Mouse (Mus musculus) midbrain, embryonic 16.5 days (tissue): ENCODE measurements around the gene Rtf2. TPM values are rescaled to one million over a fixed set of nuclear protein-coding genes. Genes with fewer than 3 reads are reported as not detected.

Experiments
- ATAC-seq: fragments of 200-750 bp; cut with Nextera tagmentation; 2 replicates; pipeline ENCODE4 v1.8.0; 2017; ENCODE audit warnings: moderate TSS enrichment
- H3K27ac ChIP-seq: fragments of 300-500 bp; sonication (generic); 2 replicates; pipeline ENCODE4 v1.5.1; 2014; ENCODE audit warnings: mild to moderate bottlenecking, low read length, mixed read lengths
- H3K27me3 ChIP-seq: fragments of 300-500 bp; sonication (generic); 2 replicates; pipeline ENCODE4 v1.6.1; 2014; ENCODE audit warnings: low read depth, low read length, mixed read lengths; ENCODE audit not compliant: control insufficient read depth, insufficient read depth
- H3K36me3 ChIP-seq: fragments of 300-500 bp; sonication (generic); 2 replicates; pipeline ENCODE4 v1.6.1; 2014; ENCODE audit warnings: mild to moderate bottlenecking, low read length, moderate library complexity, mixed read lengths; ENCODE audit not compliant: control insufficient read depth, insufficient read depth
- H3K4me1 ChIP-seq: fragments of 300-500 bp; sonication (generic); 2 replicates; pipeline ENCODE4 v1.6.1; 2014; ENCODE audit warnings: mild to moderate bottlenecking, low read length, mixed read lengths; ENCODE audit not compliant: control insufficient read depth, insufficient read depth
- H3K4me2 ChIP-seq: fragments of 300-500 bp; sonication (generic); 2 replicates; pipeline ENCODE4 v1.6.1; 2014; ENCODE audit warnings: mild to moderate bottlenecking, low read length, mixed read lengths
- H3K4me3 ChIP-seq: fragments of 300-500 bp; sonication (generic); 2 replicates; pipeline ENCODE4 v1.5.1; 2014; ENCODE audit warnings: low read depth, mild to moderate bottlenecking, low read length, moderate library complexity, mixed read lengths
- H3K9ac ChIP-seq: fragments of 300-500 bp; sonication (generic); 2 replicates; pipeline ENCODE4 v1.6.1; 2014; ENCODE audit warnings: low read depth, low read length, mixed read lengths
- H3K9me3 ChIP-seq: fragments of 300-500 bp; sonication (generic); replicated peaks from 2 replicates; pipeline ENCODE4 v1.6.1; 2014; ENCODE audit warnings: mild to moderate bottlenecking, low read length, mixed read lengths; ENCODE audit not compliant: control insufficient read depth, poor library complexity, severe bottlenecking
- WGBS: fragments of 180-500 bp; shearing (Covaris S2); extraction: QIAGEN DNeasy Blood & Tissue Kit; methylation state at CpG from one replicate; pipeline ENCODE4 v1.1.7; 2014; 5-methylcytosine and 5-hydroxymethylcytosine counted together
- polyA plus RNA-seq: library from polyadenylated mRNA; unstranded; fragments of >200 nt; fragmentation: Nextera tagmentation; extraction: Ambion mirVana; gene quantifications from 2 replicates; pipeline ENCODE4 v1.2.1, GENCODE M21; 2015

Gene Rtf2
- polyA plus RNA-seq, 1 experiment from 2014 or later, result 93.6 TPM

DNA sequence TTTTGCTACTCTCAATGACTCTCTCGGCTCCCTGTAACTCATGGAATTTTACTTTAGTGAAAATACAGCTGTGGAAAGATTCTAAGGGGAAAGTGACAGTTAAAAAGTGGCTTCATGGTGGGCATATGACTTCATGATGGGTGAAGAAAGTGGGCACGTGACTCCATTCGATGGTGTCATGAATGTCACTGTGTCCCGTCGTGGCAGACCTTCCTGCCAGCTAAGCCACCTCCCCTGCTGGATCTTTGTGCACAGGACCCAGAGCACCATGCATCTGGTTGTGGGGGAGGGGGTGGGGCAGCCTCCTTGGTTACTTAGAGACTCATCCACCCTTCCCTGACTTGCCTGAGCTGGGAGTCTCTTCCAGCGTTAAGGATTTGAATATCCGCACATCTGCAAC is 36.1 kb upstream of the Rtf2 start:
- H3K9me3 ChIP-seq, result no peaks in the 10 kb centered on the region
- 57% methylated on average over 7 of the region's 7 CpGs for WGBS
- H3K4me1 ChIP-seq, result no peaks in the 10 kb centered on the region
- no peaks in the 10 kb centered on the region for H3K27me3 ChIP-seq
- H3K9ac ChIP-seq, result no peak overlapping the region
- no peaks in the 10 kb centered on the region for H3K36me3 ChIP-seq
- ATAC-seq, result no peak
- no peak overlapping the region for H3K4me3 ChIP-seq
- H3K27ac ChIP-seq, result no peak overlapping the region
- H3K4me2 ChIP-seq, result no peak overlapping the region

- 81% methylated on average over 3 of the region's 3 CpGs for WGBS
- no peak overlapping the region for H3K9ac ChIP-seq
Observed at GRCm38 (mm10) chr2:172405011-172405410, 35.3 kb upstream of the Rtf2 start.

GRCm38 (mm10) chr2:172406173-172406572 is 34.2 kb upstream of the Rtf2 start:
- H3K4me3 ChIP-seq, result no peak overlapping the region
- 86% methylated on average over 4 of the region's 4 CpGs for WGBS
- H3K4me1 ChIP-seq, result no peaks in the 10 kb centered on the region
- no peaks in the 10 kb centered on the region for H3K27me3 ChIP-seq
- no peak overlapping the region for H3K4me2 ChIP-seq
- no peak for ATAC-seq
- H3K9me3 ChIP-seq, result no peaks in the 10 kb centered on the region
- H3K27ac ChIP-seq, result no peak overlapping the region
- no peak overlapping the region for H3K9ac ChIP-seq
- H3K36me3 ChIP-seq, result no peaks in the 10 kb centered on the region

More at GRCm38 (mm10) chr2:172405011-172405410, 35.3 kb upstream of the Rtf2 start:
- ATAC-seq, result no peak
- Histone ChIP-seq H3K4me1 (no peaks in the 10 kb centered on the region), H3K27me3 (no peaks in the 10 kb centered on the region), H3K36me3 (no peaks in the 10 kb centered on the region), H3K9me3 (no peaks in the 10 kb centered on the region), H3K4me2 (no peak overlapping the region), H3K27ac (no peak overlapping the region), H3K4me3 (no peak overlapping the region)

DNA sequence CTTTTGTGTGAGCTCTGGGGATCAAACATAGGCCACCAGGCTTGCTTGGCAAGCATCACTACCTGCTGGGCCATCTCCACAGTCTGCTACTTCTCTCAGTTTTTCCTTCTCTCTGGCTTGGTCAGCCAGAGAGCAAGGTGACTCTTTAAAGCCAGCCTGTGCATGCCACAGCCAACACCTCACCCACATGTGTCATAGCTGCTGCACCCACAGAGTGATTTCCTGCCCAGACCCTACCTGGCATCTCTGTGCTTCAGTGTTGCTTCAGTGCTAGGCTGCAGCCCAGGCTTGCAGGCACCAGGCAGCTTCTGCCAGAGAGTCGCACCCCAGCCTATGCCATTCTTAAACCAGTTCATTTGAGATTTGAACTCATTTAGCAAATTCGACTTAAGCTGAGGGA is 32.9 kb upstream of the Rtf2 start:
- Histone ChIP-seq H3K9me3 (no peaks in the 10 kb centered on the region), H3K4me3 (no peak overlapping the region), H3K36me3 (no peaks in the 10 kb centered on the region), H3K9ac (no peak overlapping the region), H3K4me2 (no peak overlapping the region), H3K27me3 (no peaks in the 10 kb centered on the region), H3K4me1 (no peaks in the 10 kb centered on the region), H3K27ac (no peak overlapping the region)
- no peak for ATAC-seq
- WGBS, result 69% methylated on average over 2 of the region's 2 CpGs

- Histone ChIP-seq H3K9ac (no peak overlapping the region), H3K27me3 (no peaks in the 10 kb centered on the region), H3K4me2 (no peak overlapping the region), H3K4me3 (no peak overlapping the region), H3K4me1 (no peaks in the 10 kb centered on the region), H3K9me3 (no peaks in the 10 kb centered on the region), H3K27ac (no peak overlapping the region), H3K36me3 (no peaks in the 10 kb centered on the region)
- no peak for ATAC-seq
- WGBS, result 79% methylated on average over 2 of the region's 2 CpGs
Observed at GRCm38 (mm10) chr2:172410686-172411085, 29.7 kb upstream of the Rtf2 start.

GRCm38 (mm10) chr2:172411091-172411490 is 29.3 kb upstream of the Rtf2 start:
- Histone ChIP-seq H3K4me3 (no peak overlapping the region), H3K9me3 (no peaks in the 10 kb centered on the region), H3K4me2 (no peak overlapping the region), H3K27ac (no peak overlapping the region), H3K27me3 (no peaks in the 10 kb centered on the region), H3K4me1 (no peaks in the 10 kb centered on the region), H3K9ac (no peak overlapping the region), H3K36me3 (no peaks in the 10 kb centered on the region)
- no peak for ATAC-seq
- 77% methylated on average over 11 of the region's 11 CpGs for WGBS

DNA sequence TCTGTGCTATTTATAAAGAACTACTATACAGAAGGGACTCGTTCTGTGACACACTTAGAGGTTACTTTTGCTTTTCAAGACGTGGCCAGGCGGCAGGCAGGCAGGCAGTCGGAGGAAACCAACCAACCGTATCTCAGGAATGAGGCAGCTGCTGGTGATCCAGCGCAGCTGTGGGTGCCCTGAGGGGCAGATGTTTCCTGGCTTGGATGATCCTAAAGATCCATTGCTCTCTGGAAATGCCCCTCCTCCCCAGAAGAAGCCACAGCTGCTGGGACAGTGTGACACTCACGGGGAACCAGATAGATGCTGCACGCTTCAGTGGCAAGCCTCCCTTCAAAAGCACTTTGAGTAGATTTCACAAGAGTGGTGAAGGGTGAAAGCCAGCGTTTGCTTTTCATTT is 27.9 kb upstream of the Rtf2 start:
- no peaks in the 10 kb centered on the region for H3K4me1 ChIP-seq
- H3K36me3 ChIP-seq, result no peaks in the 10 kb centered on the region
- ATAC-seq, result no peak
- H3K27me3 ChIP-seq, result no peaks in the 10 kb centered on the region
- H3K9me3 ChIP-seq, result no peaks in the 10 kb centered on the region
- no peak overlapping the region for H3K4me3 ChIP-seq
- peak overlapping the region; percentile 28; the same call in 1 of the 2 replicates for H3K4me2 ChIP-seq
- WGBS, result 7% methylated on average over 9 of the region's 9 CpGs
- H3K27ac ChIP-seq, result no peak overlapping the region
- no peak overlapping the region for H3K9ac ChIP-seq

- no peaks in the 10 kb centered on the region for H3K9me3 ChIP-seq
- 35% methylated on average over 4 of the region's 4 CpGs for WGBS
- ATAC-seq, result no peak
Observed at GRCm38 (mm10) chr2:172413273-172413672, 27.1 kb upstream of the Rtf2 start.

GRCm38 (mm10) chr2:172413894-172414293 is 26.5 kb upstream of the Rtf2 start:
- no peak overlapping the region for H3K4me2 ChIP-seq

More at GRCm38 (mm10) chr2:172413273-172413672, 27.1 kb upstream of the Rtf2 start:
- H3K36me3 ChIP-seq, result no peaks in the 10 kb centered on the region
- H3K4me2 ChIP-seq, result no peak overlapping the region
- H3K4me3 ChIP-seq, result no peak overlapping the region
- no peak overlapping the region for H3K27ac ChIP-seq
- no peak overlapping the region for H3K9ac ChIP-seq
- no peaks in the 10 kb centered on the region for H3K27me3 ChIP-seq
- no peaks in the 10 kb centered on the region for H3K4me1 ChIP-seq

More at GRCm38 (mm10) chr2:172413894-172414293, 26.5 kb upstream of the Rtf2 start:
- Histone ChIP-seq H3K27ac (no peak overlapping the region), H3K9ac (no peak overlapping the region), H3K4me1 (no peaks in the 10 kb centered on the region), H3K4me3 (no peak overlapping the region), H3K36me3 (no peaks in the 10 kb centered on the region), H3K9me3 (no peaks in the 10 kb centered on the region), H3K27me3 (no peaks in the 10 kb centered on the region)
- ATAC-seq, result no peak
- WGBS, result 56% methylated on average over 5 of the region's 5 CpGs
